Mouse (Mus musculus): ENCODE measurements around the gene Copa.

Copa gene

GRCm38 (mm10) chr1:172082899-172083445, 643 bp downstream of the Copa start:
- DNase-seq (ENCODE audit: extremely low read depth, low read depth), result no peak

- DNase-seq (ENCODE audit: extremely low read depth, low read depth), result no peak
Observed at GRCm38 (mm10) chr1:172093522-172093921, 11.2 kb downstream of the Copa start.

GRCm38 (mm10) chr1:172094295-172094694, 12.0 kb downstream of the Copa start:
- no peak for DNase-seq (ENCODE audit: extremely low read depth, low read depth)

- DNase-seq (ENCODE audit: extremely low read depth, low read depth), result peak; percentile 63
Observed at GRCm38 (mm10) chr1:172095202-172095601, 12.9 kb downstream of the Copa start.

GRCm38 (mm10) chr1:172099325-172100033, 17.1 kb downstream of the Copa start:
- no peak for DNase-seq (ENCODE audit: extremely low read depth, low read depth)

GRCm38 (mm10) chr1:172103619-172104018, 21.3 kb downstream of the Copa start:
- DNase-seq (ENCODE audit: extremely low read depth, low read depth), result no peak

- no peak for DNase-seq (ENCODE audit: extremely low read depth, low read depth)
Observed at GRCm38 (mm10) chr1:172105101-172105500, 22.8 kb downstream of the Copa start.

- no peak for DNase-seq (ENCODE audit: extremely low read depth, low read depth)
Observed at GRCm38 (mm10) chr1:172107777-172108477, 25.6 kb downstream of the Copa start.

- no peak for DNase-seq (ENCODE audit: extremely low read depth, low read depth)
Observed at GRCm38 (mm10) chr1:172116948-172117347, 34.6 kb downstream of the Copa start.

- peak; percentile 71 for DNase-seq (ENCODE audit: extremely low read depth, low read depth)
Observed at GRCm38 (mm10) chr1:172119100-172119499, 36.8 kb downstream of the Copa start.

- peak; percentile 49 for DNase-seq (ENCODE audit: extremely low read depth, low read depth)
Observed at GRCm38 (mm10) chr1:172119720-172120119, 37.4 kb downstream of the Copa start.

- DNase-seq (ENCODE audit: extremely low read depth, low read depth), result no peak
Observed at GRCm38 (mm10) chr1:172122671-172123070, 40.3 kb downstream of the Copa start.

GRCm38 (mm10) chr1:172124572-172124971, 42.2 kb downstream of the Copa start:
- DNase-seq (ENCODE audit: extremely low read depth, low read depth), result no peak

GRCm38 (mm10) chr1:172126376-172127347, 44.3 kb downstream of the Copa start, which contains the start of gene Pex19:
Pex19 (plus strand) TSS chr1:172126755.
- peak; percentile 84 for DNase-seq (ENCODE audit: extremely low read depth, low read depth)

GRCm38 (mm10) chr1:172127487-172127886, 45.2 kb downstream of the Copa start:
- DNase-seq (ENCODE audit: extremely low read depth, low read depth), result no peak

GRCm38 (mm10) chr1:172128563-172128962, 46.2 kb downstream of the Copa start:
- DNase-seq (ENCODE audit: extremely low read depth, low read depth), result no peak

GRCm38 (mm10) chr1:172129108-172129507, 46.8 kb downstream of the Copa start:
- no peak for DNase-seq (ENCODE audit: extremely low read depth, low read depth)

GRCm38 (mm10) chr1:172129780-172130179, 47.5 kb downstream of the Copa start:
- DNase-seq (ENCODE audit: extremely low read depth, low read depth), result no peak

GRCm38 (mm10) chr1:172132319-172132718, 50.0 kb downstream of the Copa start:
- no peak for DNase-seq (ENCODE audit: extremely low read depth, low read depth)

- no peak for DNase-seq (ENCODE audit: extremely low read depth, low read depth)
Observed at GRCm38 (mm10) chr1:172133535-172133934, 51.2 kb downstream of the Copa start.

- no peak for DNase-seq (ENCODE audit: extremely low read depth, low read depth)
Observed at GRCm38 (mm10) chr1:172134072-172134471, 51.7 kb downstream of the Copa start.
